Mouse (Mus musculus): ENCODE results near the gene Svs5. TPM values are rescaled to one million over a fixed set of nuclear protein-coding genes. Genes with fewer than 3 reads are reported as not detected.
"Not testable (repeated sequence)": the region's sequence is repeated elsewhere in the genome, so short reads cannot be mapped to it uniquely, and the experiment has no call there.

The Svs5 gene
- not detected for total RNA-seq (2021)
- long read RNA-seq, experiment 1 = 0 reads
- long read RNA-seq, experiment 2 = 0 reads

GRCm38 (mm10) chr2:164332440-164332839, at the start of gene Svs5:
Gene Svs5 (plus strand): TSS chr2:164332740.
- H3K4me3 ChIP-seq; H3K27ac ChIP-seq; DNase-seq (ENCODE audit: low spot score in 2 of 2): not testable (repeated sequence)

GRCm38 (mm10) chr2:164288968-164289367, 43.6 kb upstream of the Svs5 start, which contains the start of gene Svs3a:
Gene Svs3a (plus strand): TSS chr2:164289268.
- not testable (repeated sequence) for H3K4me3 ChIP-seq; H3K27ac ChIP-seq; DNase-seq (ENCODE audit: low spot score in 2 of 2)

DNA sequence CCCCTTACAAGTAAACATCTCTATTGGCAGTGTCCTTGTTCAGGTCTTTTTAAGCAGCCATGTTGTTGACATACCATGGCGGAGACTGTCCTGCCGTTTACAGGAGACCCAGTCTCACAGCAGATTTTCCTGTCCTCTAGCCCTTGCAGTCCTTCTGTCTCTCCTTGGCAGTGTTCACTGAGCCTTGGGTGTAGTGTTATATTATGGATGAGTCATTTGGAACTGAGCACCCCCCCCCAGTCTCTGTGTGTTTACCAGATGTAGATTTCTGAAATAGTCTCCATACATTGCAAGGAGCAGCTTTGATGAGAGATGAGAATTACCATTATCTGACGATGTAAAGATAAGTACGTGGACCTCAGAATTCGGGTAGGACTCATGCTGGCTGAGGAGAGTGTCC, 19.9 kb upstream of the Svs5 start:
- no peak for DNase-seq (ENCODE audit: low spot score in 2 of 2)
- Histone ChIP-seq H3K4me3 (no peak overlapping the region), H3K27ac (no peak overlapping the region)
- no peak for TF ChIP-seq CTCF (conservative IDR thresholded peaks at IDR 0.05)

- not testable (repeated sequence) for H3K27ac ChIP-seq; DNase-seq (ENCODE audit: low spot score in 2 of 2)
Measured at GRCm38 (mm10) chr2:164315460-164315859, 17.1 kb upstream of the Svs5 start.

DNA sequence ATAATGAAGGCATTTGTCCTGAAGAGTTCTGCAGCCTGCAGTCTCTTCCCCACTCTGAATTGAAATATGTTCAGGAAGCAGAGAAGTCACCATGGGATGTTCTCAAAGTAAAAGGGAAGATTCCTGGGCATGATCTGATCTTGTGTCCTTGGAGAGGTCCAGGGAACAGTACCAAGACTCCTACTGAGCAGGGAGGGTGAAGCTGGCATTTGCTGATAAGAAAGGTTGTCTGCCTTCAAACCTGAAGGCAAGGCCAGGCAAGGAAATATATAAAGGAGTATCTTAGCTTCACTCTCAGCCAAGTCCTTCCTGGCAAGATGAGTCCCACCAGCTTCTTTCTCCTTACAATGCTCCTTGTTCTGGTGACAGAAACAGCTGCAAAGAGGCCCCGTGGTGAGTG, 16.1 kb upstream of the Svs5 start, which contains the start of gene Svs6:
TSS of gene Svs6 (plus strand) at position 301 of the 400 bp plus-strand sequence.
- H3K27ac ChIP-seq; DNase-seq (ENCODE audit: low spot score in 2 of 2); H3K4me3 ChIP-seq: not testable (repeated sequence)

More at GRCm38 (mm10) chr2:164315460-164315859, 17.1 kb upstream of the Svs5 start:
- H3K4me3 ChIP-seq = not testable (repeated sequence)

DNA sequence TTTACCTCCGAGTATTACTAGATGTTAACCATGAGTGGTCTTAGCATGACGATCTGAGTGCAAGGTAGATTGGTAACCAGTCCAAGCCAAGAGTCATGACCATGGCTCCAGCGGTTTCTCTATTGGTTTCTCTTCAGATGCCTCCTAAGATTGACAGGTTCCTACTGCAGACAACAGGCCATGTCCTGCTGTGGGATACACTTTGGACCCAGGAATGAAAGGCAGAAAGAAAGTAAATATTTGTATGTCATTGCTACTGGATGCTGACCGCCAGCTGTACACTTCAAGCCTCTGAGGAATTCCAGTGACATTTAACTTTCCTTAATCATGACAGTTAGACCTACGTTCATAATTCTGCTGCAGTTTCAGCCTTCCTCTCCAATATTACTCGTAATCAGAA, 11.6 kb upstream of the Svs5 start:
- Histone ChIP-seq H3K4me3 (no peak overlapping the region), H3K27ac (no peak overlapping the region)
- DNase-seq (ENCODE audit: low spot score in 2 of 2) = no peak
- TF ChIP-seq CTCF (conservative IDR thresholded peaks at IDR 0.05) = no peak

GRCm38 (mm10) chr2:164343732-164344131, 11.2 kb downstream of the Svs5 start:
- not testable (repeated sequence) for H3K27ac ChIP-seq; DNase-seq (ENCODE audit: low spot score in 2 of 2); H3K4me3 ChIP-seq
- TF ChIP-seq CTCF (conservative IDR thresholded peaks at IDR 0.05) = peak; percentile 68

DNA sequence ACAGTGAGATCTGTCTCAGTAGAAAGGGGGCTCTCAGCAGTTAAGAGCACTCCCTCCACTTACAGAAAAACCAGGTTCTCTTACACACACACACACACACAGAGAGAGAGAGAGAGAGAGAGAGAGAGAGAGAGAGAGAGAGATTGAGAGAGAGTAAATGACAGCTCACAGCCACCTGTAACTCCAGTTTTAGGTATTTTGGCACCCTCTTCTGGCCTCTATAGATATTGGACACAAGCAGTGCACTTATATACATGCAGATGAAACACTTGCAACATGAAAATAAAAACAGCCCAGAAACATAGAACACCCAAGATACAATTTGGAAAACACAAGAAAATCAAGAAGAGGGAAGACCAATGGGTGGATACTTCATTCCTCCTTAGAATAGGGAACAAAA, 15.2 kb downstream of the Svs5 start:
- not testable (repeated sequence) for H3K4me3 ChIP-seq; DNase-seq (ENCODE audit: low spot score in 2 of 2); H3K27ac ChIP-seq

- H3K4me3 ChIP-seq = no peak overlapping the region
- H3K27ac ChIP-seq = no peak overlapping the region
- TF ChIP-seq CTCF (conservative IDR thresholded peaks at IDR 0.05) = peak; percentile 66
- no peak for DNase-seq (ENCODE audit: low spot score in 2 of 2)
Measured at GRCm38 (mm10) chr2:164348980-164349379, 16.4 kb downstream of the Svs5 start.

GRCm38 (mm10) chr2:164352697-164353096, 20.2 kb downstream of the Svs5 start:
- DNase-seq (ENCODE audit: low spot score in 2 of 2) = no peak
- no peak for TF ChIP-seq CTCF (conservative IDR thresholded peaks at IDR 0.05)
- Histone ChIP-seq H3K4me3 (no peak overlapping the region), H3K27ac (no peak overlapping the region)

GRCm38 (mm10) chr2:164353356-164353755, 20.8 kb downstream of the Svs5 start:
- DNase-seq (ENCODE audit: low spot score in 2 of 2) = no peak
- TF ChIP-seq CTCF (conservative IDR thresholded peaks at IDR 0.05) = no peak
- H3K4me3 ChIP-seq = no peak overlapping the region
- H3K27ac ChIP-seq = no peak overlapping the region

DNA sequence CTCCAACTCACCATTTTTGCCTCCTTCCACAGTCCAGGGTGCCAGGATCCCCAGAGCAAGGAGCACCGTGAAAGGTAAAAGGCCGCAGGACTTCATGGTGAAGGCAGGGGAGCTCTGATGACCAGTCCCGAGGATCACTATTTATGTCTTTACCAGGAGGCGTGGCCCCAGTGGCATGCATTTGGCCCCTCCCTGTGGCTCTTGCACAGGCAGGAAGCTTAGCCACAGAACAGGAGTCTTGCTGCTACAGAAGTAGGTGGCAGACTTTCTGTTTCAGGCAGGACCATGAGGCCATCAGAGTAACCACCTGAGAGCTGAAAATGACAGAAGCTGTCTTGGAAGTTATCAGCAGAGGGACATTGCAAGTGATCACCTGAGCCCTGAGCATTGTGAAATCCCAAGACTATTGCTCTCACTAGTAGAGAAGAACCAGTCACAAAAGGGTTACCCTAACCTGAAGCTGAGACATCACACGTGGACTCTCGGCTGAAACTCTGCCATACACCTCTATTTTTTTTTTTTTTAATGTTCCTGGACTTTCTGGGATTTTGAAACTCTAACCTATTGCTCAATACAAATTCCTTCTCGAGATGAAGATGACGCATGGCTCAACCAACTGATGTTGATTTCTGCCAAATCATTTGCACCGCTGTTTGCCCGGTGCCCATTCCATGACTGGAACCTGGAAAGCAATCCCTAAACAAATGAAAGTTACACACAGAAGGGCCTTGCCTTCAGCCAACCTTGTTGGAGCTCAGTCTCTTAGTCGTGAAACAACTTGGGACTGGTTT, 23.8 kb downstream of the Svs5 start:
- no peak for DNase-seq (ENCODE audit: low spot score in 2 of 2)
- no peak overlapping the region for H3K27ac ChIP-seq
- H3K4me3 ChIP-seq = no peak overlapping the region
- TF ChIP-seq CTCF (conservative IDR thresholded peaks at IDR 0.05) = no peak

- no peak overlapping the region for H3K4me3 ChIP-seq
- DNase-seq (ENCODE audit: low spot score in 2 of 2) = no peak
- peak; percentile 56 for TF ChIP-seq CTCF (conservative IDR thresholded peaks at IDR 0.05)
- H3K27ac ChIP-seq = no peak overlapping the region
Measured at GRCm38 (mm10) chr2:164358373-164358772, 25.8 kb downstream of the Svs5 start.

DNA sequence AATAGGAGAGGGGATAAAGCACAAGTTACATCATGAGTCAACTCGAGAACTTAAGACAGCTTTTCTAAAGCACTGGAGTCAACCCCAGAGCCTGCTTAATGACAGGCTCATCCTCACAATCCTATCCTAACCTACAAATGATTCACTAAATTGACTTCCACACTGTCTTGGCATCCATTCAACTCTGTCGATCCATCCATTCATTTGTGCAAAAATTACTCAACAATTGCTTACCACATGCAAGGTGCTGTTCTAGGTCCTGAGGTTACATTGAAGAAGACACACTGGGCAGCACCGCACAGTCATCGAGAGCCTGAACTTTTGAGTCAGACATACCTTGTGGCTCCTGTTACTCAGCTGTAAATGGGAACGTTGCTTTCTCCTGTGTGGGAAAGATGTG, 26.5 kb downstream of the Svs5 start:
- no peak for TF ChIP-seq CTCF (conservative IDR thresholded peaks at IDR 0.05)
- DNase-seq (ENCODE audit: low spot score in 2 of 2) = no peak
- Histone ChIP-seq H3K27ac (no peak overlapping the region), H3K4me3 (no peak overlapping the region)
